Mouse (Mus musculus): ENCODE data around the gene Olfr432. TPM values are rescaled to one million over a fixed set of nuclear protein-coding genes. Genes with fewer than 3 reads are reported as not detected.

The Olfr432 gene
- polyA plus RNA-seq, 1 experiment from 2014 or later = not detected

DNA sequence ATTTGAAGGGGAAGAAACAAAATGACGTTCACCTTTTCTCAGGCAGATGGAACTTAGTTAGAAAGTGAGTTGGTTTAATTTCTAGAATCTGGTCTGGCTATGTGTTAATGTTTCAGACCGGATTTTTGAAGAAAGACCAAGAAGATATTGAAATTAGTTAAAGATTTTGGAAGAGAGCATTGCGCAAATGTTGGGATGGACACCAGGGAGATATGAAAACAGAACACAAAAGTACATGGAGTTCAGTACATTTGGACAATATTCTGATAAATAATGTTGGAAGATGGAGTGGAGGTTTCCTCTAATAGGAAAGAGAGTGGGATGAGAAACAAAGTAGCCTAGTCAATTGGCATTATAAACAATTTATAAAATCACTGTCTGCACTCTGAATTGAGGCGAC, 2.5 kb downstream of the Olfr432 start:
- Histone ChIP-seq H3K36me3 (no peaks in the 10 kb centered on the region), H3K4me3 (no peak overlapping the region), H3K27me3 (no peaks in the 10 kb centered on the region), H3K9me3 (no peaks in the 10 kb centered on the region), H3K4me1 (no peaks in the 10 kb centered on the region), H3K27ac (no peak overlapping the region), H3K9ac (no peak overlapping the region), H3K4me2 (no peak overlapping the region)
- ATAC-seq (ENCODE audit: insufficient number of reproducible peaks, low FRiP score, low TSS enrichment, low read depth) = no peak
- 85% methylated on average over 4 of the region's 4 CpGs for WGBS

DNA sequence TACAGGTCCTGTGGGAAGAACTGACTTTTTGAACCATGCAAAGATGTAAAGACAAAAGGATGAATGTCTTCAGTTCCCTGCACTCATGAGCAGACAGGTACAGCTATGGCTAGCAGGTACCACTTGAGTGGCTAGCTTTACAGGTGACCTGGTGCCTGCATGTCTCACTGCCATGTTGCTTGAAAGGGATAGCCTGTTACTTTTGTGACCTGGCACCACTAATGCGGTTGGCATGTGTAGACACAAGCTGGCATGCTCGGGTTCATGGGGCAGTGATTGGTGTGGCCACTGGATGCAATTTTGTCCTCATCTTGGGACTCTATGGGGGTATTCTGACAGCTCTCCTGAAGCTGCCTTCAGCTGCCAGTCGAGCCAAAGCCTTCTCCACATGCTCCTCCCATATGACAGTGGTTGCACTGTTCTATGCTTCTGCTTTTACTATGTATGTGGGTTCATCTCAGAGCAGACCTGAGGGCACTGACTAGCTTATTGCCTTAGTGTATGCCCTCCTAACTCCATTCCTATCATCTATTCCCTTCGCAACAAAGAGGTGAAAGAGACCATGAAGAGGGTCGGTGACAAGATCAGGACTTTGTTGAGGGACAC, 3.0 kb downstream of the Olfr432 start:
- no peak for ATAC-seq (ENCODE audit: insufficient number of reproducible peaks, low FRiP score, low TSS enrichment, low read depth)
- Histone ChIP-seq H3K27ac (no peak overlapping the region), H3K9ac (no peak overlapping the region), H3K4me1 (no peaks in the 10 kb centered on the region), H3K9me3 (no peaks in the 10 kb centered on the region), H3K27me3 (no peaks in the 10 kb centered on the region), H3K4me2 (no peak overlapping the region), H3K36me3 (no peaks in the 10 kb centered on the region), H3K4me3 (no peak overlapping the region)
- WGBS = 81% methylated on average over 5 of the region's 5 CpGs

- no peaks in the 10 kb centered on the region for H3K36me3 ChIP-seq
- H3K4me2 ChIP-seq = no peak overlapping the region
- no peaks in the 10 kb centered on the region for H3K9me3 ChIP-seq
- H3K27ac ChIP-seq = no peak overlapping the region
- no peak for ATAC-seq (ENCODE audit: insufficient number of reproducible peaks, low FRiP score, low TSS enrichment, low read depth)
- H3K4me1 ChIP-seq = no peaks in the 10 kb centered on the region
- WGBS = 82% methylated on average over 3 of the region's 3 CpGs
- H3K27me3 ChIP-seq = no peaks in the 10 kb centered on the region
- H3K4me3 ChIP-seq = no peak overlapping the region
- no peak overlapping the region for H3K9ac ChIP-seq
These were observed 4.0 kb downstream of the Olfr432 start for GRCm38 (mm10) chr1:174052981-174053380.

- no peaks in the 10 kb centered on the region for H3K27me3 ChIP-seq
- H3K9me3 ChIP-seq = no peaks in the 10 kb centered on the region
- no peaks in the 10 kb centered on the region for H3K36me3 ChIP-seq
- ATAC-seq (ENCODE audit: insufficient number of reproducible peaks, low FRiP score, low TSS enrichment, low read depth) = no peak
- no peak overlapping the region for H3K9ac ChIP-seq
- H3K4me2 ChIP-seq = no peak overlapping the region
- no peak overlapping the region for H3K27ac ChIP-seq
- H3K4me3 ChIP-seq = no peak overlapping the region
- 81% methylated on average over 2 of the region's 2 CpGs for WGBS
- H3K4me1 ChIP-seq = no peaks in the 10 kb centered on the region
These were observed 6.2 kb downstream of the Olfr432 start for GRCm38 (mm10) chr1:174055248-174055647.

DNA sequence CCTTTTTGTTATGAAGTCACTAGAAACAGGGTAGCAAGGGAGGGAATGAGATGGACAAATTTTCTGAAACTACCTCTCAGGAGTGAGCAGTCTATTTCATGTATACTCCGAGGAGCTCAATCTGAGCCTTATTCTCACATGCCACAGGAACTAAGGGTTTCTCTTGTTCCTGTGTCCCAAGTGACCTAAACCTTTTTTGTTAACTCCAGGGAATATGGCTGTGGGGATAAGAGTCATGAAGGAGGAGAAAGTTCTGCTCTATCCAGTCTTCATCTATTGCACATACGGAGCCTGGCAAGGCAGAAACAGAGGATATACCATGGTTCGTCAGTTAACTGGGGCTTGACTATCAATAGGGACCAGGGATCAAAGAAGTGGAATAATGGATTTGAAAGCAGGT, 17.3 kb downstream of the Olfr432 start, which contains the start of gene Olfr430:
Olfr430 (plus strand) TSS at position 301 of the 400 bp plus-strand sequence.
- no peak for ATAC-seq (ENCODE audit: insufficient number of reproducible peaks, low FRiP score, low TSS enrichment, low read depth)
- no peaks in the 10 kb centered on the region for H3K4me1 ChIP-seq
- no peak within 1 kb of the TSS for H3K4me3 ChIP-seq
- H3K4me2 ChIP-seq = no peak within 1 kb of the TSS
- H3K9me3 ChIP-seq = no peaks in the 10 kb centered on the region
- no peak within 1 kb of the TSS for H3K27ac ChIP-seq
- H3K36me3 ChIP-seq = no peaks in the 10 kb centered on the region
- H3K27me3 ChIP-seq = no peaks in the 10 kb centered on the region
- no peak within 1 kb of the TSS for H3K9ac ChIP-seq
- 76% methylated on average over 3 of the region's 3 CpGs for WGBS

GRCm38 (mm10) chr1:174084031-174084430, 35.0 kb downstream of the Olfr432 start, which contains the start of gene Olfr429:
Gene Olfr429, plus strand, starts transcription at chr1:174084331.
- 85% methylated on average over 2 of the region's 2 CpGs for WGBS
- H3K4me3 ChIP-seq = no peak within 1 kb of the TSS
- no peak within 1 kb of the TSS for H3K4me2 ChIP-seq
- H3K4me1 ChIP-seq = no peaks in the 10 kb centered on the region
- no peaks in the 10 kb centered on the region for H3K27me3 ChIP-seq
- H3K36me3 ChIP-seq = no peaks in the 10 kb centered on the region
- no peaks in the 10 kb centered on the region for H3K9me3 ChIP-seq
- H3K9ac ChIP-seq = no peak within 1 kb of the TSS
- ATAC-seq (ENCODE audit: insufficient number of reproducible peaks, low FRiP score, low TSS enrichment, low read depth) = no peak
- no peak within 1 kb of the TSS for H3K27ac ChIP-seq

- Histone ChIP-seq H3K9me3 (no peaks in the 10 kb centered on the region), H3K4me1 (no peaks in the 10 kb centered on the region), H3K4me2 (no peak within 1 kb of the TSS), H3K27me3 (no peaks in the 10 kb centered on the region), H3K27ac (no peak within 1 kb of the TSS), H3K9ac (no peak within 1 kb of the TSS), H3K4me3 (no peak within 1 kb of the TSS), H3K36me3 (no peaks in the 10 kb centered on the region)
- 77% methylated on average over 1 of the region's 1 CpGs for WGBS
- no peak for ATAC-seq (ENCODE audit: insufficient number of reproducible peaks, low FRiP score, low TSS enrichment, low read depth)
These were observed 47.6 kb downstream of the Olfr432 start, which contains the start of gene Olfr427 for GRCm38 (mm10) chr1:174096591-174096990. Gene Olfr427, plus strand, starts transcription at chr1:174096891.

- no peak overlapping the region for H3K4me2 ChIP-seq
- H3K9ac ChIP-seq = no peak overlapping the region
- H3K27me3 ChIP-seq = no peaks in the 10 kb centered on the region
- no peaks in the 10 kb centered on the region for H3K4me1 ChIP-seq
- H3K9me3 ChIP-seq = no peaks in the 10 kb centered on the region
- no peaks in the 10 kb centered on the region for H3K36me3 ChIP-seq
- no peak for ATAC-seq (ENCODE audit: insufficient number of reproducible peaks, low FRiP score, low TSS enrichment, low read depth)
- no peak overlapping the region for H3K27ac ChIP-seq
- 65% methylated on average over 2 of the region's 2 CpGs for WGBS
- H3K4me3 ChIP-seq = no peak overlapping the region
These were observed 54.7 kb downstream of the Olfr432 start for GRCm38 (mm10) chr1:174103735-174104134.

Other genes with a start within 250 kb of the Olfr432 start
- 1.4 and 2.0 TPM in 2 replicates for gene Ifi211, start 136.2 kb upstream of the Olfr432 start, polyA plus RNA-seq (2015; fragmentation: Nextera tagmentation; extraction: Ambion mirVana)
- gene Mndal, start 106.7 kb upstream of the Olfr432 start, polyA plus RNA-seq (2015; fragmentation: Nextera tagmentation; extraction: Ambion mirVana) = 2.4 and 3.1 TPM in 2 replicates
- 0.82 and 1.2 TPM in 2 replicates for gene Ifi203, start 106.5 kb upstream of the Olfr432 start, polyA plus RNA-seq (2015; fragmentation: Nextera tagmentation; extraction: Ambion mirVana)
- 3.0 and 4.4 TPM in 2 replicates for gene Ifi202b, start 66.5 kb upstream of the Olfr432 start, polyA plus RNA-seq (2015; fragmentation: Nextera tagmentation; extraction: Ambion mirVana)
- 0.52 and 0.55 TPM in 2 replicates for gene Ifi205, start 17.4 kb upstream of the Olfr432 start, polyA plus RNA-seq (2015; fragmentation: Nextera tagmentation; extraction: Ambion mirVana)
- 0.14 TPM in 1 of 2 replicates, not detected in the other for gene Olfr433, start 8.5 kb upstream of the Olfr432 start, polyA plus RNA-seq (2015; fragmentation: Nextera tagmentation; extraction: Ambion mirVana)
- not detected in 2 replicates for gene Olfr430, start 17.4 kb downstream of the Olfr432 start, polyA plus RNA-seq (2015; fragmentation: Nextera tagmentation; extraction: Ambion mirVana)
- not detected in 2 replicates for gene Olfr429, start 35.1 kb downstream of the Olfr432 start, polyA plus RNA-seq (2015; fragmentation: Nextera tagmentation; extraction: Ambion mirVana)
- not detected in 2 replicates for gene Olfr427, start 47.7 kb downstream of the Olfr432 start, polyA plus RNA-seq (2015; fragmentation: Nextera tagmentation; extraction: Ambion mirVana)
- not detected in 2 replicates for gene Olfr231, start 72.0 kb downstream of the Olfr432 start, polyA plus RNA-seq (2015; fragmentation: Nextera tagmentation; extraction: Ambion mirVana)
- gene Olfr424, start 82.3 kb downstream of the Olfr432 start, polyA plus RNA-seq (2015; fragmentation: Nextera tagmentation; extraction: Ambion mirVana) = not detected in 2 replicates
- gene Olfr420, start 106.4 kb downstream of the Olfr432 start, polyA plus RNA-seq (2015; fragmentation: Nextera tagmentation; extraction: Ambion mirVana) = not detected in 2 replicates
- 0.20 and 0.38 TPM in 2 replicates for gene Spta1, start 123.6 kb downstream of the Olfr432 start, polyA plus RNA-seq (2015; fragmentation: Nextera tagmentation; extraction: Ambion mirVana)
- gene Olfr419, start 202.9 kb downstream of the Olfr432 start, polyA plus RNA-seq (2015; fragmentation: Nextera tagmentation; extraction: Ambion mirVana) = not detected in 2 replicates